Mouse (Mus musculus): ENCODE results near the gene Dtymk.

Dtymk gene

DNA sequence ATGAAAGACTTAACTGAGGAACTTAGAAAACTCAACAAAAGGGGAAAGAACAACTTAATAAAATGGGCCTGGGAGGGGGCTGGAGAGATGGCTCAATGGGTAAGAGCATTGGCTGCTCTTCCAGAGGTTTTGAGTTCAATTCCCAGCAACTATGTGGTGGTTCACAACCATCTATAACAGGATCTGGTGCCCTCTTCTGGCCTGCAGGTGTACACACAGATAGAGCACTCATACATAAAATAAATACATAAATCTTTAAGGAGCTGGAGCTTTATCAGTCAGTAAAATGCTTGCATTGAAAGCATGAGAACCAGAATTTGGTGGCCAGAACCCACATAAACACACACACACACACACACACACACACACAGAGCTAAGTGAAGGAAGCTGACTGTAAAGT lies 58.8 kb downstream of the Dtymk start:
- no peak for DNase-seq (ENCODE audit: low spot score)

Measured in ovary, postnatal 14 days (tissue).